Mouse (Mus musculus): Measurements from ENCODE around the gene Tyrobp.

- TF ChIP-seq CTCF (IDR thresholded peaks at IDR 0.05; ENCODE audit: control insufficient read depth, insufficient read depth, insufficient replicate concordance, low read depth, low read length) (no peak), POLR2A (IDR thresholded peaks at IDR 0.05; ENCODE audit: control insufficient read depth, low read depth, low read length) (no peak)
Observed at GRCm38 (mm10) chr7:30429327-30429726, 15.8 kb downstream of the Tyrobp start.
